Mouse (Mus musculus): ENCODE measurements around the gene Zfpl1. TPM values are rescaled to one million over a fixed set of nuclear protein-coding genes. Genes with fewer than 3 reads are reported as not detected.

Zfpl1 gene
- polyA plus RNA-seq, 1 experiment from 2014 or later: 56.2 TPM

Small RNAs within 50 kb of the gene (microRNA-seq; reads per million reads assigned to microRNA genes)
- gene Mir6988 (ENCODE audit: borderline number of aligned reads): 1.8 reads per million, percentile 23 among the genes with 10 or more reads in this experiment

Other genes with a start within 250 kb of the Zfpl1 start
- gene Frmd8, start 209.7 kb downstream of the Zfpl1 start, polyA plus RNA-seq (2014; fragmentation: Nextera tagmentation; extraction: Ambion mirVana): 15.4 and 19.3 TPM in 2 replicates
- 2.1 and 2.3 TPM in 2 replicates for gene Slc25a45, start 207.1 kb downstream of the Zfpl1 start, polyA plus RNA-seq (2014; fragmentation: Nextera tagmentation; extraction: Ambion mirVana)
- 1.5 and 2.6 TPM in 2 replicates for gene Tigd3, start 190.8 kb downstream of the Zfpl1 start, polyA plus RNA-seq (2014; fragmentation: Nextera tagmentation; extraction: Ambion mirVana)
- 105 and 119 TPM in 2 replicates for gene Dpf2, start 171.9 kb downstream of the Zfpl1 start, polyA plus RNA-seq (2014; fragmentation: Nextera tagmentation; extraction: Ambion mirVana)
- 6.3 and 7.6 TPM in 2 replicates for gene Cdc42ep2, start 160.1 kb downstream of the Zfpl1 start, polyA plus RNA-seq (2014; fragmentation: Nextera tagmentation; extraction: Ambion mirVana)
- 58.9 and 59.2 TPM in 2 replicates for gene Pola2, start 120.8 kb downstream of the Zfpl1 start, polyA plus RNA-seq (2014; fragmentation: Nextera tagmentation; extraction: Ambion mirVana)
- gene Slc22a20, start 98.8 kb downstream of the Zfpl1 start, polyA plus RNA-seq (2014; fragmentation: Nextera tagmentation; extraction: Ambion mirVana): not detected in 2 replicates
- gene Capn1, start 69.1 kb downstream of the Zfpl1 start, polyA plus RNA-seq (2014; fragmentation: Nextera tagmentation; extraction: Ambion mirVana): 7.7 and 8.5 TPM in 2 replicates
- 19.5 and 22.1 TPM in 2 replicates for gene Syvn1, start 38.4 kb downstream of the Zfpl1 start, polyA plus RNA-seq (2014; fragmentation: Nextera tagmentation; extraction: Ambion mirVana)
- gene Mrpl49, start 27.2 kb downstream of the Zfpl1 start, polyA plus RNA-seq (2014; fragmentation: Nextera tagmentation; extraction: Ambion mirVana): 70.7 and 75.3 TPM in 2 replicates
- gene Fau, start 27.1 kb downstream of the Zfpl1 start, polyA plus RNA-seq (2014; fragmentation: Nextera tagmentation; extraction: Ambion mirVana): 586 and 633 TPM in 2 replicates
- gene Znhit2, start 23.8 kb downstream of the Zfpl1 start, polyA plus RNA-seq (2014; fragmentation: Nextera tagmentation; extraction: Ambion mirVana): 27.1 and 27.5 TPM in 2 replicates
- 10.1 and 11.9 TPM in 2 replicates for gene Tm7sf2, start 16.6 kb downstream of the Zfpl1 start, polyA plus RNA-seq (2014; fragmentation: Nextera tagmentation; extraction: Ambion mirVana)
- gene Vps51, start 7.7 kb downstream of the Zfpl1 start, polyA plus RNA-seq (2014; fragmentation: Nextera tagmentation; extraction: Ambion mirVana): 38.9 and 43.7 TPM in 2 replicates
- not detected in 2 replicates for gene Tmem262, start 4.9 kb downstream of the Zfpl1 start, polyA plus RNA-seq (2014; fragmentation: Nextera tagmentation; extraction: Ambion mirVana)
- gene Gm28374, start 2.7 kb downstream of the Zfpl1 start, polyA plus RNA-seq (2014; fragmentation: Nextera tagmentation; extraction: Ambion mirVana): 0.36 TPM in 1 of 2 replicates, not detected in the other
- 31.1 and 33.4 TPM in 2 replicates for gene Cdca5, start within 50 bp of the Zfpl1 start, polyA plus RNA-seq (2014; fragmentation: Nextera tagmentation; extraction: Ambion mirVana)
- gene AC131692.1, start 9.5 kb upstream of the Zfpl1 start, polyA plus RNA-seq (2014; fragmentation: Nextera tagmentation; extraction: Ambion mirVana): 0.48 and 1.0 TPM in 2 replicates
- 0.23 and 0.40 TPM in 2 replicates for gene Naaladl1, start 20.8 kb upstream of the Zfpl1 start, polyA plus RNA-seq (2014; fragmentation: Nextera tagmentation; extraction: Ambion mirVana)
- gene Sac3d1, start 33.7 kb upstream of the Zfpl1 start, polyA plus RNA-seq (2014; fragmentation: Nextera tagmentation; extraction: Ambion mirVana): 38.1 and 41.0 TPM in 2 replicates
- gene Snx15, start 43.3 kb upstream of the Zfpl1 start, polyA plus RNA-seq (2014; fragmentation: Nextera tagmentation; extraction: Ambion mirVana): 22.6 and 25.5 TPM in 2 replicates
- not detected in 2 replicates for gene Batf2, start 56.0 kb upstream of the Zfpl1 start, polyA plus RNA-seq (2014; fragmentation: Nextera tagmentation; extraction: Ambion mirVana)
- gene Arl2, start 56.6 kb upstream of the Zfpl1 start, polyA plus RNA-seq (2014; fragmentation: Nextera tagmentation; extraction: Ambion mirVana): 61.8 and 73.8 TPM in 2 replicates
- gene Majin, start 99.4 kb upstream of the Zfpl1 start, polyA plus RNA-seq (2014; fragmentation: Nextera tagmentation; extraction: Ambion mirVana): not detected in 2 replicates
- gene Gpha2, start 141.4 kb upstream of the Zfpl1 start, polyA plus RNA-seq (2014; fragmentation: Nextera tagmentation; extraction: Ambion mirVana): 0.29 TPM in 1 of 2 replicates, not detected in the other
- gene Ppp2r5b, start 150.9 kb upstream of the Zfpl1 start, polyA plus RNA-seq (2014; fragmentation: Nextera tagmentation; extraction: Ambion mirVana): 22.2 and 27.7 TPM in 2 replicates
- gene Atg2a, start 156.7 kb upstream of the Zfpl1 start, polyA plus RNA-seq (2014; fragmentation: Nextera tagmentation; extraction: Ambion mirVana): 6.1 and 8.4 TPM in 2 replicates
- 70.0 and 82.8 TPM in 2 replicates for gene Ehd1, start 191.8 kb upstream of the Zfpl1 start, polyA plus RNA-seq (2014; fragmentation: Nextera tagmentation; extraction: Ambion mirVana)
- 0.44 and 0.74 TPM in 2 replicates for gene Cdc42bpg, start 221.5 kb upstream of the Zfpl1 start, polyA plus RNA-seq (2014; fragmentation: Nextera tagmentation; extraction: Ambion mirVana)